Mouse (Mus musculus) ES-E14 (cell line): ENCODE data around the gene Pla2g4f. TPM values are rescaled to one million over a fixed set of nuclear protein-coding genes. Genes with fewer than 3 reads are reported as not detected.

Experiments
- DNase-seq: peaks from one replicate; pipeline ENCODE4 v3.0.0-alpha.2; 2013; ENCODE audit warnings: low read depth, low spot score
- H3K27ac ChIP-seq: 2 replicates; pipeline ENCODE4 v1.5.1; 2012; ENCODE audit warnings: low read depth, mild to moderate bottlenecking, low read length, moderate library complexity, mixed read lengths; ENCODE audit not compliant: poor library complexity, insufficient read depth, severe bottlenecking
- H3K36me3 ChIP-seq: 2 replicates; pipeline ENCODE4 v1.6.1; 2012; ENCODE audit warnings: mild to moderate bottlenecking, low read length, moderate library complexity, mixed read lengths; ENCODE audit not compliant: control insufficient read depth, poor library complexity, insufficient read depth, severe bottlenecking
- H3K4me1 ChIP-seq, 2 experiments: fragments of 150-350 bp in 1 of 2; sonication (generic) in 1 of 2; 2 replicates each; pipeline ENCODE4 v1.6.1; 2012; ENCODE audit warnings: low read length in 2 of 2, mild to moderate bottlenecking in 1 of 2, mixed read lengths in 1 of 2; ENCODE audit not compliant: control insufficient read depth in 2 of 2, insufficient read depth in 2 of 2, poor library complexity in 1 of 2
- H3K4me3 ChIP-seq, 2 experiments: fragments of 150-350 bp in 1 of 2; sonication (generic) in 1 of 2; 2 replicates each; pipeline ENCODE4 v1.5.1; 2012; ENCODE audit warnings: low read length in 2 of 2, low read depth in 1 of 2, mild to moderate bottlenecking in 1 of 2, mixed read lengths in 1 of 2; ENCODE audit not compliant: insufficient read depth in 1 of 2, poor library complexity in 1 of 2, severe bottlenecking in 1 of 2
- H3K9ac ChIP-seq: 2 replicates; pipeline ENCODE4 v1.6.1; 2012; ENCODE audit warnings: low read depth, mild to moderate bottlenecking, low read length, mixed read lengths; ENCODE audit not compliant: poor library complexity, insufficient read depth, severe bottlenecking
- H3K9me3 ChIP-seq: fragments of 150-350 bp; sonication (generic); 2 replicates; pipeline ENCODE4 v1.6.1; 2012; ENCODE audit warnings: low read depth, mild to moderate bottlenecking, low read length; ENCODE audit not compliant: control insufficient read depth, insufficient read depth
- CHD2 ChIP-seq: IDR thresholded peaks from 2 replicates; pipeline ENCODE4 v1.6.1; 2014; ENCODE audit warnings: mild to moderate bottlenecking, low read depth, low read length, inconsistent platforms
- HCFC1 ChIP-seq: IDR thresholded peaks from 2 replicates; pipeline ENCODE4 v1.6.1; 2012; ENCODE audit warnings: low read length, inconsistent platforms, borderline replicate concordance; ENCODE audit not compliant: insufficient read depth
- MAFK ChIP-seq: IDR thresholded peaks from 2 replicates; pipeline ENCODE4 v1.6.1; 2014; ENCODE audit warnings: mild to moderate bottlenecking, low read depth, low read length, inconsistent platforms; ENCODE audit not compliant: insufficient read depth
- ZC3H11A ChIP-seq: IDR thresholded peaks from 2 replicates; pipeline ENCODE4 v1.6.1; 2012; ENCODE audit warnings: low read depth, mild to moderate bottlenecking, inconsistent platforms, low read length, borderline replicate concordance
- ZNF384 ChIP-seq: IDR thresholded peaks from 2 replicates; pipeline ENCODE4 v1.6.1; 2012; ENCODE audit warnings: low read depth, low read length, inconsistent platforms
- in situ Hi-C, 2 experiments: fragments of 600-800 bp; cut with MboI; formaldehyde crosslinking; loops; one replicate each; pipeline ENCODE4 v1.15.1; 2025; ENCODE audit warnings: low sequenced_read_pairs in 2 of 2, inconsistent platforms in 1 of 2; ENCODE audit not compliant: unreplicated experiment in 2 of 2
- total RNA-seq: library from RNA; depleted of rRNA; stranded (reverse); fragments of 300-350 nt; gene quantifications from 2 replicates; pipeline ENCODE4 v1.2.3, GENCODE M21; 2012

Gene Pla2g4f
- total RNA-seq, 1 experiment, result 0.89 TPM

- H3K9ac ChIP-seq, result no peak overlapping the region
- DNase-seq, result no peak
- H3K9me3 ChIP-seq, result no peaks in the 10 kb centered on the region
- in situ Hi-C loops, result no loop called here
- H3K27ac ChIP-seq, result no peak overlapping the region
- TF ChIP-seq CHD2 (no peak), HCFC1 (no peak), ZNF384 (no peak)
- H3K4me1 ChIP-seq, result 0 out of 4 replicates have a peak, but pooled peaks cover 0 to 3% of the 10 kb centered on the region in 2 experiments
- H3K4me3 ChIP-seq, result no peak overlapping the region
- peaks cover 7% of the 10 kb centered on the region for H3K36me3 ChIP-seq
Observed at GRCm38 (mm10) chr2:120348120-120348519, 34.2 kb upstream of the Pla2g4f start.

- no peak for DNase-seq
- TF ChIP-seq HCFC1, result no peak
- TF ChIP-seq MAFK, result no peak
- TF ChIP-seq ZC3H11A, result no peak
- TF ChIP-seq ZNF384, result no peak
- TF ChIP-seq CHD2, result no peak
- Histone ChIP-seq H3K9ac (no peak overlapping the region), H3K27ac (no peak overlapping the region), H3K36me3 (peaks cover 6% of the 10 kb centered on the region), H3K4me3 (no peak overlapping the region), H3K4me1 (no peaks in the 10 kb centered on the region), H3K9me3 (no peaks in the 10 kb centered on the region)
- in situ Hi-C loops, result no loop called here
Observed at GRCm38 (mm10) chr2:120341741-120342140, 27.8 kb upstream of the Pla2g4f start.

GRCm38 (mm10) chr2:120337886-120338285 lies 23.9 kb upstream of the Pla2g4f start:
- H3K36me3 ChIP-seq, result peaks cover 7% of the 10 kb centered on the region; the same call in 1 of the 2 replicates
- no peak for DNase-seq
- in situ Hi-C loops, result no loop called here

GRCm38 (mm10) chr2:120331575-120331974 lies 17.6 kb upstream of the Pla2g4f start:
- peaks cover 7% of the 10 kb centered on the region; the same call in 1 of the 2 replicates for H3K36me3 ChIP-seq
- H3K4me3 ChIP-seq, result no peak overlapping the region
- TF ChIP-seq MAFK, result no peak
- no peak for TF ChIP-seq ZNF384
- TF ChIP-seq HCFC1, result no peak
- TF ChIP-seq ZC3H11A, result no peak
- no peak for TF ChIP-seq CHD2
- H3K9ac ChIP-seq, result no peak overlapping the region
- H3K9me3 ChIP-seq, result no peaks in the 10 kb centered on the region
- in situ Hi-C loops, result no loop called here
- DNase-seq, result no peak
- no peak overlapping the region for H3K27ac ChIP-seq
- H3K4me1 ChIP-seq, result no peaks in the 10 kb centered on the region

More at GRCm38 (mm10) chr2:120337886-120338285, 23.9 kb upstream of the Pla2g4f start:
- H3K9ac ChIP-seq, result no peak overlapping the region
- H3K27ac ChIP-seq, result no peak overlapping the region
- no peaks in the 10 kb centered on the region for H3K9me3 ChIP-seq
- H3K4me1 ChIP-seq, result no peaks in the 10 kb centered on the region
- no peak for TF ChIP-seq MAFK
- no peak overlapping the region for H3K4me3 ChIP-seq

GRCm38 (mm10) chr2:120315077-120315476 lies 1.1 kb upstream of the Pla2g4f start:
- in situ Hi-C loops, result no loop called here
- H3K4me1 ChIP-seq, result no peaks in the 10 kb centered on the region
- DNase-seq, result no peak
- H3K27ac ChIP-seq, result no peak overlapping the region
- no peak overlapping the region for H3K9ac ChIP-seq
- TF ChIP-seq CHD2, result no peak
- TF ChIP-seq HCFC1, result no peak
- H3K36me3 ChIP-seq, result peaks cover 8% of the 10 kb centered on the region; the same call in 1 of the 2 replicates
- H3K4me3 ChIP-seq, result no peak overlapping the region
- no peaks in the 10 kb centered on the region for H3K9me3 ChIP-seq
